Mouse (Mus musculus) megakaryocyte progenitor cell, adult 5-6 weeks (primary cell): ENCODE results near the gene Mreg. TPM values are rescaled to one million over a fixed set of nuclear protein-coding genes. Genes with fewer than 3 reads are reported as not detected.
"Not testable (repeated sequence)": the region's sequence is repeated elsewhere in the genome, so short reads cannot be mapped to it uniquely, and the experiment has no call there.

Source experiments
- ATAC-seq: replicated peaks from 2 replicates; pipeline ENCODE4 v1.8.0; 2016; ENCODE audit warnings: mild to moderate bottlenecking, moderate TSS enrichment, inconsistent platforms; ENCODE audit not compliant: poor library complexity
- total RNA-seq, 2 experiments: library from RNA; stranded (forward) in 1 of 2; stranded (reverse) in 1 of 2; fragments of 157-497, 149-512 nt in 1 of 2; fragments of 200-1000 nt in 1 of 2; gene quantifications; 2 replicates each; pipeline versions ENCODE4 v1.2.3 to v1.2.4; 2015 to 2017

The Mreg gene
- total RNA-seq (2015) (1.3 TPM in 2 replicates), total RNA-seq (2017) (1.6 and 2.5 TPM in 2 replicates)

DNA sequence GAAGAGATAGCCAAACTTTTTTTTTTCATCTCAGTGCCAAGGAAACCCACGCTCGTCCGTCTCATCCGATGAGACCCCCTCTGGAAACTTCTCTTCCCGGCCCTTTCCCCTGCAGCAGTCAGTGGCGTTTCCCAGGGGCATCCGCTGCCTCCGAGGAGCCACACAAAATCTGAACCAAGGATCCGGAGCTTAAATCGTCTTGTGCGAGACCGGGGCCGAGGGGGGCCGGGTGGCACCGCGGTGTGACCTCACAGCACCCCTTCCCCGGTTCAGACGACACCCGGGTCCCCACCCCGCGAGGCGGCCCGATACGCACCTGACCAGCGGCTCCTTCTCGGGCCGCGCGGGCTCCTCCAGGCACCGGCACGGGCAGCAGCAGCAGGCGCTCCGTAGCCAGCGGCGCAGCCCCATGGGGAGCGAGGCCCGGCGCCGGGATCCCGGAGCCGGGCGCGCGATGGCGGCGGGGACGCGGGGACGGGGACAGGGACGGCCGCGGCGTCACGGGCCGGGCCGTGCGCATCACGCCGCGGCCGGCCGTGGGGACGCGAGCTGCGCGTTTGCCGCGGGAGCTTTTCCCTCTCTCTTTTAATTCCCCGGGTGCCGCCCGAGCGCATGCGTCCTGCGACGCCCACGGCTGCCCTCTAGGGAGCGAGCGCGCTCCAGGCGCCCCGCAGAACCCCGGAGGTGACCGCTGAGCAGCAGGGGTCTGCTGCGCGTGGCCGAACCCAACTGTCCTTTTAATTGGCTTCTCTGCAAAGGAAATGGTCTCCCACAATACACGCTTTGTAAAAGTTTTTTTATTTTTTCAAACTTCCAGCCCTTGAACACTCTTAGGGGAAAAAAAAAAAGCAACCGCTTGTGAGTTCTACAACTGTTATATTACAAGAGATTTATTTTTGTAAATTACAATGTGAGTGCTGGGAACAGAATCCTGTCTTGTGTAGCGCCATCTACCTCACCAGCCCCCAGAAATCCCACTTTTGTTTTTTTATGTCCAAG lies at the start of gene Mreg:
Mreg (minus strand) TSS at position 607 of the 999 bp plus-strand sequence.
- peak; percentile 63 for ATAC-seq

- no peak for ATAC-seq
Observed at GRCm38 (mm10) chr1:72256381-72257256, 44.5 kb upstream of the Mreg start.

GRCm38 (mm10) chr1:72255854-72256175 lies 43.7 kb upstream of the Mreg start:
- ATAC-seq: no peak

DNA sequence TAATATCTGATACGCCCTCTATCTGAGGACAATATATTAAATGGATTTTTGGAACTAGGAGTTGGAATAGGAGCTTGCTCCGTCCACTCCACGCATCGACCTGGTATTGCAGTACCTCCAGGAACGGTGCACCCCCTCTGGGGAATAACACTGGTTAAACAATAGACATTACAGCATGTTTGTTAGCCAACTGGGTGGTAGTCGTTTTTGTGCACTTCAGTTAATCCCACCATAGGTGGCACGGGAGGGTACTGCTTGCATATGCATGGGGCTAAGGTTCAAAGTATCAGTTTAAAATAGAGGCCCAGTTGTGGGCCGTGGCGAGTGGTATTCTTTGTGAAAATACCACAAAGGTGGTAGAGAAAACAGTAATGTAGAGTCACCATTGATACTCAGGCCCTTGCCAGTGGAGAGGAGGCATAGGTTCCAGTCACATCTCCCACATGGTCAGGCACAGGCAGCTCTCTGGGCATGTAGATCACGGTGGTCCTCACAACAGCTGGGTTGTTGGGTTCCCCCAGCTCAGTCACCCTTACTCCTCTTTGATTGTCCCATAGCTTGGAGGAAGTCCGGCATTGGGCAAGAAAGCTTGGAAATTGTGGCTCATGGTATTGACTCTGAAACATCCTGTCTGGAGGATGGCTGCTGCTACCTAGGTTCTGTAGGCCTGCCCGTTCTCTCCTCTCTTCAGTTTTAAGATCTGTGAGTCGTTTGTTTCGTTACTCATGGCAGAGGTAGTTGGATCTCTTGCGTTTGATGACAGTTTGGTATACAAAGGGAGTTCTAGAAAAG lies 43.2 kb upstream of the Mreg start:
- ATAC-seq: peak; percentile 73

GRCm38 (mm10) chr1:72254545-72255061 lies 42.5 kb upstream of the Mreg start:
- ATAC-seq: peak; percentile 70

- no peak for ATAC-seq
Observed at GRCm38 (mm10) chr1:72253881-72254491, 41.9 kb upstream of the Mreg start.

- ATAC-seq: no peak
Observed at GRCm38 (mm10) chr1:72251806-72252205, 39.7 kb upstream of the Mreg start.

GRCm38 (mm10) chr1:72248226-72248737 lies 36.2 kb upstream of the Mreg start:
- ATAC-seq: not testable (repeated sequence)

GRCm38 (mm10) chr1:72244317-72245036 lies 32.4 kb upstream of the Mreg start:
- ATAC-seq: peak; percentile 77

DNA sequence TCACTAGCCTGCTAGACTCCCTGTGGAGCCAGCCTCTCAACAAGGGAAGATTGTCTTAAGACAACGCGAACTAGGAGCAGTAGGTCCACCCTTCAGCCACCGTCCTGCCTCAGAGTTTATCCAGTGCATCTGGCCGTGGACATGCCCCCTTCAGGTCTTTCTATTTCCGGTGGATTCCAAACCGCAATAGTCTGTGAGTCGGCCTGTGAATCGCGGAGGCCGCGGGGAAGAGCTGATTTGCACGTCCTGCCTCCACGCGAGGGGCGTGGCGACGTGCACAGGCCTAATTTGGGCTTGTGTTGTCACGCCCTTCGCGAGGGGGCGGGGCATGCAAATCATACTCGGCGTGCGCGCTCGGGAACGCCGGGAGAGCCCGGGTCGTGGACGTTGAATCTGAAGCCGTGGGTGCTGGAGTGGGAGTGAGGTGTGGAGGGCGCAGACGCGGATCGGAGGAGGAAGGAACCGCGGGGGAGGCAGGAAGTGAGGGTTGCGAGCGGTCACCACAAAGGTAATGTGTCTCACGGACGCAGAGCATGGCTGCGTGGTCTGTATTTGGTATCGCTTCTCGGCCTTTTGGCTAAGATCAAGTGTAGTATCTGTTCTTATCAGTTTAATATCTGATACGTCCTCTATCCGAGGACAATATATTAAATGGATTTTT lies 31.7 kb upstream of the Mreg start:
- peak; percentile 80 for ATAC-seq

GRCm38 (mm10) chr1:72242581-72243143 lies 30.6 kb upstream of the Mreg start:
- ATAC-seq: no peak

DNA sequence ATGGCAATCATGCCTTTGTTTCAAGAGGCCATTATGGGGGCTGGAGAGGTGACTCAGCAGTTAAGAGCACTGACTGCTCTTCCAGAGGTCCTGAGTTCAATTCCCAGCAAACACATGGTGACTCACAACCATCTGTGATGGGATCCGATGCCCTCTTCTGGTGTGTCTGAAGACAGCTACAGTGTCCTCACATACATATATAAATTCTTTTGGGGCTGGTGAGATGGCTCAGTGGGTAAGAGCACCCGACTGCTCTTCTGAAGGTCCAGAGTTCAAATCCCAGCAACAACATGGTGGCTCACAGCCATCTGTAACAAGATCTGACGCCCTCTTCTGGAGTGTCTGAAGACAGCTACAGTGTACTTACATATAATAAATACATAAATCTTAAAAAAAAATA lies 27.0 kb upstream of the Mreg start:
- ATAC-seq: not testable (repeated sequence)

GRCm38 (mm10) chr1:72238016-72238580 lies 26.0 kb upstream of the Mreg start:
- ATAC-seq: no peak

DNA sequence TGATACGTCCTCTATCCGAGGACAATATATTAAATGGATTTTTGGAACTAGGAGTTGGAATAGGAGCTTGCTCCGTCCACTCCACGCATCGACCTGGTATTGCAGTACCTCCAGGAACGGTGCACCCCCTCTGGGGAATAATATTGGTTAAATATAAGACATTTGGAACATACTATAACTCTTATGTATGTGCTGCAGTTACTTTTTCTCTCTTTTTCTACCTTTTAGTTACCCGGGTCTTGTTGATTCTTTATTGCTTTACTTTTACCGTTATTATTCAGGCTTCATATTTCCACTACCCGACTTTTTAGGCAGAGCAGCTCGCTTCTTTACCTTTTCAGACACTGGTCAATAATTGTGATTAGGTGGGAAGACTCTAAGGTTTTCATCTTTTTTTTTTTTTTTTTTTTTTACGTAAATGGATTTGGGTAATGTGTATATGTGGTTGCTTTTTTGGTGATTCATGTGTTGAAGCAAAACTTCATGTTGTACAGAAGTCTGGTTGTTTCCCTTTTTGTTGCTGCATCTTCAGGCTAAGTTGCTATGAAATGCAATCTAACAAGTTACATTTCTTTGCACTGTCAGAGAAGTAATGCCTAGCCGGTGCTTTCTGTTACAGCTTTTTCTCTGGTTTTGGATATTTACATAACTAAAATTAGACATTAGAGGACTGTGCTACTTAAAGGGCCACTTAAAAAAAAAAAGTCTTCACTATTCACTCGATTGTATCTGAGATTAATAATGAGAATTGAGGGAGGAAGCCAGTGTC lies 25.1 kb upstream of the Mreg start:
- ATAC-seq: peak; percentile 51

DNA sequence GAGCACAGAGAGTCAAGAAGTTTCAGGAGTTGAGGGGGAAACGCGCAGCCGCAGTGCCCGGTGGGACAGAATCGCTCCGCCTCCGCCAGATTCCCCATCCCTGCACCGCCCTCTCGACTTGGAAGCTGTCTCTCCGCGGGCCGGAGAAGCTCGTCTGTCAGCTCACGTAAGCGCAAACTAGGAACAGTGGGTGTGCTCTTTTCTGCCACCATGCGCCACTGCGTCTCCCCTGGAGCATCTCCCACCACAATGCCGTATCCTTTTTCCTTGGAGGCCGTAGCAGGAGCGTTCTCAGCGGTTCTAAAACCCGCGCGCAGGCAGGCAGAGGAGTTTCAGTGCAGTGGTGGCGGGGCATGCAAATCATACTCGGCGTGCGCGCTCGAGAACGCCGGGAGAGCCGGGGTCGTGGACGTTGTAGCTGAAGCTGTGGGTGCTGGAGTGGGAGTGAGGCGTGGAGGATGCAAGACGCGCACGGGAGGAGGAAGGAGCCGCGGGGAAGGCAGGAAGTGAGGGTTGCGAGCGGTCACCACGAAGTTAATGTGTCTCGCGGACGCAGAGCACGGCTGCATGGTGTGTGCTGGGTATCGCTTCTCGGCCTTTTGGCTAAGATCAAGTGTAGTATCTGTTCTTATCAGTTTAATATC lies 24.4 kb upstream of the Mreg start:
- peak; percentile 85 for ATAC-seq

DNA sequence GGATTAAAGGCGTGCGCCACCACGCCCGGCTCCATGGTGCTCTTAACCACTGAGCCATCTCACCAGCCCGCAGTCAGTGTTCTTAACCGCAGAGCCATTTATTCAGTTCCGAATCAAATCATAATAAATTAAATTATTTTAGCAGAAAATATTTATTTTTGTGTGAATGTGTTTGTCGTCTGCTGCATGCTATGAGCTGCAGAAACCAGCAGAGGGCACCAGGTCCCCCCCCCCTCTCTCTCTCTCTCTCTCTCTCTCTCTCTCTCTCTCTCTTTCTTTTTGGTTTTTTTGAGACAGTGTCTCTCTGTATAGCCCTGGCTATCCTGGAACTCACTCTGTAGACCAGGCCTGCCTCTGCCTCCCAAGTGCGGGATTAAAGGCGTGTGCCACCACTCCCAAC lies 20.5 kb upstream of the Mreg start:
- not testable (repeated sequence) for ATAC-seq

- no peak for ATAC-seq
Observed at GRCm38 (mm10) chr1:72228974-72229373, 16.9 kb upstream of the Mreg start.
